Comparison of ENCODE assay signal across 8 mouse cellular contexts in the genomic region with DNA sequence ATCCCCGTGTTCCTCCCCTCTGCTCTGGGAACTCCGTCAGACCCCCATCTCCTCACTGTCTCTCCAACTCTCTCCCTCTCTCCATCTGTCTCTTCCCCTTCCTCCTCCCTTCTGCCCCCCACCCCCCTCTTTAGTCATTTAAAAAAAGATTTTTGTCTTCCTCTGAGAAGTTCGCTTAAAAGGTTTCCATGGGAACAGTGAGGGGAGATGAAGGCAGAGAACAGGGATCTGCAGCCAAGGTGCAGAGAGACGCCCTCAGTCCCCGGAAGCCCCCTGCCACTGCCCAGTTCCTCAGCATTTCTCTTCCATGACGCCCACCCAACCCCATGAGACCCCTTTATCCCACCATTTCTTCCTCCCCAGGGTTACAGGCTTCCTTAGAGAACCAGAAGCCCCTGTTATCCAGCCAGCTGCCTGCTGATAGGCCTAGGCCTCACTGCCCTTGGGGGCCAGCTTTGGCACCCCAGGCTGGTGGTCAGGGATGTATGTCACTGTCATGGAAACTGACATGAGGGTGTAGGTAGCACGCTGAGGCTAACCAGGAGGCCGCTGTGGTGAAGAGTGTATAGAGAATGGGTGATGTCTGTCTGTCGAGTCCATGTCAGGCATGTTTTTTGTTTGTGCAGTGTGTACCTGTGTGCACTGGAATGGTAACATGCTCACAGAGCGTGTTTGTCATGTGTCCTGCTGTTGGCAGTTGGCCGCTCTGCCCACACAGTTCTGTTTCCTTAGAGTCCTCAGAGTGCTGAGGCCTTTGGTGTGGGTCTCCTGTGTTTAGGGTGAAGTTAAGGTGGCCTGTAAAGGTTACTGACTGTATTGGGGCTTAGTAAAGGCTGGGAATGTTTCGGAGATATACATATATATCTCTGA. TPM values are rescaled to one million over a fixed set of nuclear protein-coding genes. Genes with fewer than 3 reads are reported as not detected.
A peak's percentile ranks its signal among the peaks of the same experiment; 100 is the strongest.
DNase-seq lines count a peak whose midpoint lies in the region; ATAC-seq and TF ChIP-seq lines count a peak whose summit lies in the region.

No protein-coding gene starts in this region.

- no peaks in the 10 kb centered on the region for H3K9me3 ChIP-seq in heart, embryonic 10.5 days
- H3K9me3 ChIP-seq in stomach, embryonic 14.5 days (ENCODE audit: control insufficient read depth, low read depth, low read length): no peaks in the 10 kb centered on the region
- no peaks in the 10 kb centered on the region for H3K9me3 ChIP-seq in stomach, postnatal 0 days (ENCODE audit: control insufficient read depth, low read length)
- H3K9me3 ChIP-seq in limb, embryonic 13.5 days: no peaks in the 10 kb centered on the region

- WGBS in heart, embryonic 10.5 days: 51% methylated on average over 12 of the region's 12 CpGs
- WGBS in stomach, embryonic 14.5 days: 58% methylated on average over 12 of the region's 12 CpGs
- 72% methylated on average over 12 of the region's 12 CpGs for WGBS in stomach, postnatal 0 days
- WGBS in limb, embryonic 13.5 days: 52% methylated on average over 12 of the region's 12 CpGs

- no peaks in the 10 kb centered on the region for H3K36me3 ChIP-seq in heart, embryonic 10.5 days
- no peaks in the 10 kb centered on the region for H3K36me3 ChIP-seq in stomach, embryonic 14.5 days (ENCODE audit: control insufficient read depth, insufficient read depth, low read length)
- H3K36me3 ChIP-seq in stomach, postnatal 0 days (ENCODE audit: control insufficient read depth, insufficient read depth, low read length): no peaks in the 10 kb centered on the region
- no peaks in the 10 kb centered on the region for H3K36me3 ChIP-seq in limb, embryonic 13.5 days

- DNase-seq in heart, embryonic 10.5 days (ENCODE audit: low spot score): no peak
- no peak for DNase-seq in heart, adult 9 months (ENCODE audit: low spot score in 2 of 2)
- no peak for DNase-seq in stomach, postnatal 0 days (ENCODE audit: low spot score)
- no peak for DNase-seq in urinary bladder, postnatal 10 days (ENCODE audit: low spot score)
- DNase-seq in adrenal gland, adult 8-10 months: no peak

- H3K27ac ChIP-seq in heart, embryonic 10.5 days: peak overlapping the region; percentile 91
- peak overlapping the region; percentile 72; the same call in 1 of the 2 replicates for H3K27ac ChIP-seq in stomach, embryonic 14.5 days (ENCODE audit: low read length)
- H3K27ac ChIP-seq in stomach, postnatal 0 days (replicated peaks): no peak overlapping the region
- H3K27ac ChIP-seq in limb, embryonic 13.5 days: peak overlapping the region; percentile 72; the same call in 1 of the 2 replicates

- peak overlapping the region; percentile 65 for H3K4me3 ChIP-seq in heart, embryonic 10.5 days
- H3K4me3 ChIP-seq in stomach, embryonic 14.5 days (ENCODE audit: low read depth, low read length): peak overlapping the region; percentile 35; the same call in 1 of the 2 replicates
- H3K4me3 ChIP-seq in stomach, postnatal 0 days (ENCODE audit: low read depth, low read length): no peak overlapping the region
- H3K4me3 ChIP-seq in limb, embryonic 13.5 days: peak overlapping the region; percentile 50; the same call in 1 of the 2 replicates

- peaks cover 71% of the 10 kb centered on the region for H3K4me1 ChIP-seq in heart, embryonic 10.5 days
- peaks cover 52% of the 10 kb centered on the region for H3K4me1 ChIP-seq in stomach, embryonic 14.5 days (ENCODE audit: control insufficient read depth, insufficient read depth, low read length)
- H3K4me1 ChIP-seq in stomach, postnatal 0 days (replicated peaks; ENCODE audit: control insufficient read depth, insufficient read depth): peaks cover 4% of the 10 kb centered on the region; the same call in 1 of the 2 replicates
- peaks cover 67% of the 10 kb centered on the region for H3K4me1 ChIP-seq in limb, embryonic 13.5 days

- H3K4me2 ChIP-seq in stomach, embryonic 14.5 days (replicated peaks; ENCODE audit: low read depth, low read length): peak overlapping the region; percentile 82; the same call in 1 of the 2 replicates
- H3K4me2 ChIP-seq in stomach, postnatal 0 days (replicated peaks; ENCODE audit: low read depth): no peak overlapping the region
- H3K4me2 ChIP-seq in limb, embryonic 13.5 days (replicated peaks): peak overlapping the region; percentile 85

- TF ChIP-seq CTCF in stomach, postnatal 0 days (IDR thresholded peaks at IDR 0.05; ENCODE audit: low read depth): no peak

- no peak for ATAC-seq in stomach, embryonic 14.5 days (ENCODE audit: insufficient number of reproducible peaks, insufficient read depth, low FRiP score, low read depth)
- no peak for ATAC-seq in stomach, postnatal 0 days (ENCODE audit: low FRiP score, low TSS enrichment)
- no peak for ATAC-seq in limb, embryonic 13.5 days (ENCODE audit: low FRiP score, low read depth)
- ATAC-seq in CD4-positive, CD25-positive, alpha-beta regulatory T cell, adult 4 months: no peak

- H3K27me3 ChIP-seq in heart, embryonic 10.5 days (ENCODE audit: insufficient read depth, poor library complexity, severe bottlenecking): no peaks in the 10 kb centered on the region
- no peaks in the 10 kb centered on the region for H3K27me3 ChIP-seq in stomach, embryonic 14.5 days (ENCODE audit: control insufficient read depth, insufficient read depth, low read length)
- H3K27me3 ChIP-seq in stomach, postnatal 0 days (ENCODE audit: control insufficient read depth, insufficient read depth, low read length): no peaks in the 10 kb centered on the region
- H3K27me3 ChIP-seq in limb, embryonic 13.5 days: no peaks in the 10 kb centered on the region

- no peak overlapping the region for H3K9ac ChIP-seq in stomach, embryonic 14.5 days (replicated peaks; ENCODE audit: low read depth, low read length)
- H3K9ac ChIP-seq in stomach, postnatal 0 days (ENCODE audit: low read length): no peak overlapping the region
- peak overlapping the region; percentile 75 for H3K9ac ChIP-seq in limb, embryonic 13.5 days

- no peak for TF ChIP-seq EP300 in stomach, postnatal 0 days (optimal IDR thresholded peaks at IDR 0.05)

RNA-seq across cellular contexts. Expression of gene Syngap1, which starts 6.4 kb away (rescaled TPM):
- 0.86 and 1.6 TPM in 2 replicates for polyA plus RNA-seq in heart, embryonic 10.5 days (2016; fragmentation: Nextera tagmentation; extraction: Ambion mirVana)
- polyA plus RNA-seq in stomach, embryonic 14.5 days (2014; fragmentation: Nextera tagmentation; extraction: Ambion mirVana): 3.0 and 3.3 TPM in 2 replicates
- 0.61 and 0.70 TPM in 2 replicates for polyA plus RNA-seq in stomach, postnatal 0 days (2015; fragmentation: Nextera tagmentation; extraction: Ambion mirVana)
- polyA plus RNA-seq in limb, embryonic 13.5 days (2015; fragmentation: Nextera tagmentation; extraction: Ambion mirVana): 3.6 and 4.4 TPM in 2 replicates
- polyA plus RNA-seq in CD4-positive, CD25-positive, alpha-beta regulatory T cell, adult 4 months (2017; shearing (Covaris generic)): not detected
- 10 to 100 TPM; 19.7 to 36.9 (median 26.9) TPM for total RNA-seq in adrenal gland, adult 8-10 months (2022)

RNA-seq across cellular contexts. Expression of gene Cuta, which starts 8.1 kb away (rescaled TPM):
- 155 and 167 TPM in 2 replicates for polyA plus RNA-seq in heart, embryonic 10.5 days (2016; fragmentation: Nextera tagmentation; extraction: Ambion mirVana)
- 152 and 161 TPM in 2 replicates for polyA plus RNA-seq in stomach, embryonic 14.5 days (2014; fragmentation: Nextera tagmentation; extraction: Ambion mirVana)
- polyA plus RNA-seq in stomach, postnatal 0 days (2015; fragmentation: Nextera tagmentation; extraction: Ambion mirVana): 157 and 163 TPM in 2 replicates
- 170 and 176 TPM in 2 replicates for polyA plus RNA-seq in limb, embryonic 13.5 days (2015; fragmentation: Nextera tagmentation; extraction: Ambion mirVana)
- polyA plus RNA-seq in CD4-positive, CD25-positive, alpha-beta regulatory T cell, adult 4 months (2017; shearing (Covaris generic)): 100 to 1,000 TPM; 153 to 166 TPM
- total RNA-seq in adrenal gland, adult 8-10 months (2022): 100 to 1,000 TPM; 151 to 162 (median 155) TPM

RNA-seq across cellular contexts. Expression of gene Phf1, which starts 14.6 kb away (rescaled TPM):
- polyA plus RNA-seq in heart, embryonic 10.5 days (2016; fragmentation: Nextera tagmentation; extraction: Ambion mirVana): 6.0 and 7.3 TPM in 2 replicates
- polyA plus RNA-seq in stomach, embryonic 14.5 days (2014; fragmentation: Nextera tagmentation; extraction: Ambion mirVana): 8.9 and 9.9 TPM in 2 replicates
- 4.7 and 5.8 TPM in 2 replicates for polyA plus RNA-seq in stomach, postnatal 0 days (2015; fragmentation: Nextera tagmentation; extraction: Ambion mirVana)
- 15.0 and 15.6 TPM in 2 replicates for polyA plus RNA-seq in limb, embryonic 13.5 days (2015; fragmentation: Nextera tagmentation; extraction: Ambion mirVana)
- polyA plus RNA-seq in CD4-positive, CD25-positive, alpha-beta regulatory T cell, adult 4 months (2017; shearing (Covaris generic)): 10 to 100 TPM; 11.1 to 12.1 TPM
- total RNA-seq in adrenal gland, adult 8-10 months (2022): 10 to 100 TPM; 46.9 to 60.1 (median 53.5) TPM

RNA-seq across cellular contexts. Expression of gene Zbtb9, which starts 25.5 kb away (rescaled TPM):
- 12.5 and 14.6 TPM in 2 replicates for polyA plus RNA-seq in heart, embryonic 10.5 days (2016; fragmentation: Nextera tagmentation; extraction: Ambion mirVana)
- 9.8 and 10.5 TPM in 2 replicates for polyA plus RNA-seq in stomach, embryonic 14.5 days (2014; fragmentation: Nextera tagmentation; extraction: Ambion mirVana)
- polyA plus RNA-seq in stomach, postnatal 0 days (2015; fragmentation: Nextera tagmentation; extraction: Ambion mirVana): 6.9 and 7.8 TPM in 2 replicates
- polyA plus RNA-seq in limb, embryonic 13.5 days (2015; fragmentation: Nextera tagmentation; extraction: Ambion mirVana): 15.5 and 16.7 TPM in 2 replicates
- 10 to 100 TPM; 11.5 to 15.6 TPM for polyA plus RNA-seq in CD4-positive, CD25-positive, alpha-beta regulatory T cell, adult 4 months (2017; shearing (Covaris generic))
- 10 to 100 TPM in 1 of 4 experiments, 1 to 10 TPM in 3; 6.6 to 10.1 (median 9.0) TPM for total RNA-seq in adrenal gland, adult 8-10 months (2022)

RNA-seq across cellular contexts. Expression of gene Kifc5b, which starts 30.6 kb away (rescaled TPM):
- 6.7 and 8.3 TPM in 2 replicates for polyA plus RNA-seq in heart, embryonic 10.5 days (2016; fragmentation: Nextera tagmentation; extraction: Ambion mirVana)
- polyA plus RNA-seq in stomach, embryonic 14.5 days (2014; fragmentation: Nextera tagmentation; extraction: Ambion mirVana): 7.1 and 8.2 TPM in 2 replicates
- 1.5 and 1.6 TPM in 2 replicates for polyA plus RNA-seq in stomach, postnatal 0 days (2015; fragmentation: Nextera tagmentation; extraction: Ambion mirVana)
- polyA plus RNA-seq in limb, embryonic 13.5 days (2015; fragmentation: Nextera tagmentation; extraction: Ambion mirVana): 9.0 and 9.6 TPM in 2 replicates
- 1 to 10 TPM; 1.4 to 3.3 TPM for polyA plus RNA-seq in CD4-positive, CD25-positive, alpha-beta regulatory T cell, adult 4 months (2017; shearing (Covaris generic))
- total RNA-seq in adrenal gland, adult 8-10 months (2022): 1 to 10 TPM; 1.0 to 3.2 (median 1.6) TPM
